In genomic region chr6:39540563-39540962, GRCm38 (mm10) we compare ENCODE assay signal across 11 mouse cellular contexts. TPM values are rescaled to one million over a fixed set of nuclear protein-coding genes. Genes with fewer than 3 reads are reported as not detected.
DNase-seq lines count a peak whose midpoint lies in the region; ATAC-seq and TF ChIP-seq lines count a peak whose summit lies in the region.
"Had no signal": no experiment of that assay in that cellular context is flagged by ENCODE, and none has a peak within 500 bp of the region (broad histone marks: within the 10 kb centered on the region; RNA-seq: fewer than 3 reads in every experiment).

No protein-coding gene starts in this region.

- peak overlapping the region; percentile 86 for H3K27ac ChIP-seq in heart, embryonic 12.5 days (ENCODE audit: poor library complexity, severe bottlenecking)
- peak overlapping the region; percentile 76 for H3K27ac ChIP-seq in kidney, postnatal 0 days
- peak overlapping the region; percentile 80 for H3K27ac ChIP-seq in embryonic facial prominence, embryonic 10.5 days (replicated peaks)
- H3K27ac ChIP-seq in limb, embryonic 12.5 days = peak overlapping the region; percentile 84

- intact Hi-C loops in heart, postnatal 10 days (cut with DNase I) = loop anchor here (2.0 kb wide), 1 partner anchor 14 kb away; no protein-coding TSS in a partner anchor

- no peaks in the 10 kb centered on the region for H3K27me3 ChIP-seq in heart, embryonic 12.5 days (replicated peaks)
- H3K27me3 ChIP-seq in kidney, postnatal 0 days (ENCODE audit: insufficient read depth, low read length) = no peaks in the 10 kb centered on the region
- H3K27me3 ChIP-seq in embryonic facial prominence, embryonic 10.5 days (replicated peaks; ENCODE audit: low read depth, poor library complexity, severe bottlenecking) = no peaks in the 10 kb centered on the region
- no peaks in the 10 kb centered on the region for H3K27me3 ChIP-seq in limb, embryonic 12.5 days

- TF ChIP-seq CTCF in kidney, postnatal 0 days (IDR thresholded peaks at IDR 0.05; ENCODE audit: low read depth) = no peak

- DNase-seq in heart, postnatal 10 days = no peak
- DNase-seq in kidney, postnatal 0 days (ENCODE audit: low spot score) = no peak
- DNase-seq in kidney, postnatal 36 days = no peak
- no peak for DNase-seq in embryonic facial prominence, embryonic 10.5 days (ENCODE audit: low spot score)
- no peak for DNase-seq in left cerebral cortex, adult 18-20 months (ENCODE audit: low spot score in 2 of 2)
- no peak for DNase-seq in adrenal gland, postnatal 14 days
- DNase-seq: adrenal gland, postnatal 25 days; lung, postnatal 14 days had no signal

- no peak overlapping the region for H3K4me3 ChIP-seq in heart, embryonic 12.5 days
- no peak overlapping the region for H3K4me3 ChIP-seq in kidney, postnatal 0 days (replicated peaks; ENCODE audit: low read depth, low read length)
- 0 out of 2 replicates have a peak overlapping the region, but pooled peaks have one; percentile 42 for H3K4me3 ChIP-seq in embryonic facial prominence, embryonic 10.5 days
- no peak overlapping the region for H3K4me3 ChIP-seq in limb, embryonic 12.5 days (replicated peaks)

- no peak for ATAC-seq in heart, embryonic 12.5 days (ENCODE audit: insufficient number of reproducible peaks, low FRiP score)
- no peak for ATAC-seq in kidney, postnatal 0 days (replicated peaks; ENCODE audit: low FRiP score, low read depth)
- ATAC-seq in limb, embryonic 12.5 days (ENCODE audit: insufficient number of reproducible peaks, insufficient read depth, low FRiP score, low TSS enrichment, low read depth) = no peak

- no peaks in the 10 kb centered on the region for H3K36me3 ChIP-seq in heart, embryonic 12.5 days
- H3K36me3 ChIP-seq in kidney, postnatal 0 days (ENCODE audit: insufficient read depth, low read length) = no peaks in the 10 kb centered on the region
- peaks cover 8% of the 10 kb centered on the region for H3K36me3 ChIP-seq in embryonic facial prominence, embryonic 10.5 days (replicated peaks)
- H3K36me3 ChIP-seq in limb, embryonic 12.5 days = no peaks in the 10 kb centered on the region; the same call in 1 of the 2 replicates

- no peaks in the 10 kb centered on the region for H3K9me3 ChIP-seq in heart, embryonic 12.5 days (replicated peaks)
- H3K9me3 ChIP-seq in kidney, postnatal 0 days (replicated peaks; ENCODE audit: low read length) = no peaks in the 10 kb centered on the region
- no peaks in the 10 kb centered on the region for H3K9me3 ChIP-seq in embryonic facial prominence, embryonic 10.5 days
- no peaks in the 10 kb centered on the region for H3K9me3 ChIP-seq in limb, embryonic 12.5 days

- WGBS in heart, embryonic 12.5 days = 53% methylated on average over 2 of the region's 2 CpGs
- 47% methylated on average over 2 of the region's 2 CpGs for WGBS in kidney, postnatal 0 days
- WGBS in embryonic facial prominence, embryonic 10.5 days = 37% methylated on average over 2 of the region's 2 CpGs
- 31% methylated on average over 2 of the region's 2 CpGs for WGBS in limb, embryonic 12.5 days

- H3K9ac ChIP-seq in heart, embryonic 12.5 days = no peak overlapping the region
- H3K9ac ChIP-seq in kidney, postnatal 0 days (ENCODE audit: low read depth, low read length) = no peak overlapping the region
- H3K9ac ChIP-seq in limb, embryonic 12.5 days (replicated peaks) = no peak overlapping the region

- H3K4me2 ChIP-seq in heart, embryonic 12.5 days = peak overlapping the region; percentile 45
- peak overlapping the region; percentile 33; the same call in 1 of the 2 replicates for H3K4me2 ChIP-seq in kidney, postnatal 0 days (ENCODE audit: low read length)
- peak overlapping the region; percentile 29; the same call in 1 of the 2 replicates for H3K4me2 ChIP-seq in limb, embryonic 12.5 days

- H3K4me1 ChIP-seq in heart, embryonic 12.5 days (replicated peaks) = peaks cover 65% of the 10 kb centered on the region
- peaks cover 38% of the 10 kb centered on the region for H3K4me1 ChIP-seq in kidney, postnatal 0 days (replicated peaks; ENCODE audit: insufficient read depth, low read length)
- peaks cover 67% of the 10 kb centered on the region for H3K4me1 ChIP-seq in embryonic facial prominence, embryonic 10.5 days
- H3K4me1 ChIP-seq in limb, embryonic 12.5 days (replicated peaks) = peaks cover 68% of the 10 kb centered on the region

RNA-seq across cellular contexts. Expression of gene Dennd2a, which starts 17.1 kb away (rescaled TPM):
- 26.8 and 28.2 TPM in 2 replicates for polyA plus RNA-seq in heart, embryonic 12.5 days (2016; fragmentation: Nextera tagmentation; extraction: Ambion mirVana)
- 10 to 100 TPM; 22.9 to 23.7 TPM for total RNA-seq in heart, postnatal 10 days (2021)
- 12.8 and 13.3 TPM in 2 replicates for polyA plus RNA-seq in kidney, postnatal 0 days (2015; fragmentation: Nextera tagmentation; extraction: Ambion mirVana)
- polyA plus RNA-seq in embryonic facial prominence, embryonic 10.5 days (2016; fragmentation: Nextera tagmentation; extraction: Ambion mirVana) = 34.3 and 37.8 TPM in 2 replicates
- polyA plus RNA-seq in limb, embryonic 12.5 days (2016; fragmentation: Nextera tagmentation; extraction: Ambion mirVana) = 34.9 and 35.3 TPM in 2 replicates
- total RNA-seq in left cerebral cortex, adult 18-20 months (2021) = 10 to 100 TPM; 25.6 to 26.8 TPM
- total RNA-seq in adrenal gland, postnatal 14 days (2021) = 11.7 and 14.4 TPM in 2 replicates

RNA-seq across cellular contexts. Expression of gene Adck2, which starts 33.1 kb away (rescaled TPM):
- 17.0 and 17.4 TPM in 2 replicates for polyA plus RNA-seq in heart, embryonic 12.5 days (2016; fragmentation: Nextera tagmentation; extraction: Ambion mirVana)
- total RNA-seq in heart, postnatal 10 days (2021) = 10 to 100 TPM; 19.2 to 19.4 TPM
- polyA plus RNA-seq in kidney, postnatal 0 days (2015; fragmentation: Nextera tagmentation; extraction: Ambion mirVana) = 25.8 and 33.1 TPM in 2 replicates
- 21.3 and 26.1 TPM in 2 replicates for polyA plus RNA-seq in embryonic facial prominence, embryonic 10.5 days (2016; fragmentation: Nextera tagmentation; extraction: Ambion mirVana)
- polyA plus RNA-seq in limb, embryonic 12.5 days (2016; fragmentation: Nextera tagmentation; extraction: Ambion mirVana) = 31.4 and 38.6 TPM in 2 replicates
- total RNA-seq in left cerebral cortex, adult 18-20 months (2021) = 10 to 100 TPM; 30.7 to 35.1 TPM
- total RNA-seq in adrenal gland, postnatal 14 days (2021) = 23.5 and 28.0 TPM in 2 replicates

RNA-seq across cellular contexts. Expression of gene Gm42420, which starts 45.0 kb away (rescaled TPM):
- polyA plus RNA-seq in heart, embryonic 12.5 days (2016; fragmentation: Nextera tagmentation; extraction: Ambion mirVana) = 1.0 TPM in 1 of 2 replicates, not detected in the other
- 1 to 10 TPM in 1 of 2 experiments, not detected in 1; 1.6 TPM for total RNA-seq in heart, postnatal 10 days (2021)
- polyA plus RNA-seq in kidney, postnatal 0 days (2015; fragmentation: Nextera tagmentation; extraction: Ambion mirVana) = 0.97 TPM in 1 of 2 replicates, not detected in the other
- 0.53 TPM in 1 of 2 replicates, not detected in the other for polyA plus RNA-seq in embryonic facial prominence, embryonic 10.5 days (2016; fragmentation: Nextera tagmentation; extraction: Ambion mirVana)
- 1.0 TPM in 1 of 2 replicates, not detected in the other for polyA plus RNA-seq in limb, embryonic 12.5 days (2016; fragmentation: Nextera tagmentation; extraction: Ambion mirVana)
- total RNA-seq in left cerebral cortex, adult 18-20 months (2021) = 1 to 10 TPM in 1 of 2 experiments, not detected in 1; 1.1 TPM
- total RNA-seq in adrenal gland, postnatal 14 days (2021) = 1.5 and 1.8 TPM in 2 replicates
- total RNA-seq: adrenal gland, postnatal 25 days; layer of hippocampus, postnatal 10 days had no signal

RNA-seq across cellular contexts. Expression of gene Ndufb2, which starts 51.8 kb away (rescaled TPM):
- polyA plus RNA-seq in heart, embryonic 12.5 days (2016; fragmentation: Nextera tagmentation; extraction: Ambion mirVana) = 541 and 562 TPM in 2 replicates
- 100 to 1,000 TPM; 533 to 539 TPM for total RNA-seq in heart, postnatal 10 days (2021)
- 518 and 575 TPM in 2 replicates for polyA plus RNA-seq in kidney, postnatal 0 days (2015; fragmentation: Nextera tagmentation; extraction: Ambion mirVana)
- polyA plus RNA-seq in embryonic facial prominence, embryonic 10.5 days (2016; fragmentation: Nextera tagmentation; extraction: Ambion mirVana) = 274 and 279 TPM in 2 replicates
- polyA plus RNA-seq in limb, embryonic 12.5 days (2016; fragmentation: Nextera tagmentation; extraction: Ambion mirVana) = 298 and 316 TPM in 2 replicates
- total RNA-seq in left cerebral cortex, adult 18-20 months (2021) = 100 to 1,000 TPM; 173 to 197 TPM
- 288 and 312 TPM in 2 replicates for total RNA-seq in adrenal gland, postnatal 14 days (2021)
